8 mouse cellular contexts compared by ENCODE assay signal in genomic region chr6:39539679-39540155, GRCm38 (mm10). TPM values are rescaled to one million over a fixed set of nuclear protein-coding genes. Genes with fewer than 3 reads are reported as not detected.
DNase-seq lines count a peak whose midpoint lies in the region; ATAC-seq lines count a peak whose summit lies in the region.

No protein-coding gene starts in this region.

- peak; percentile 79 for DNase-seq in embryo, embryonic 11 days
- DNase-seq in lung, postnatal 10 days, result peak; percentile 79
- no peak for DNase-seq in layer of hippocampus, postnatal 36 days
- DNase-seq in left cerebral cortex, adult 18-20 months (ENCODE audit: low spot score in 2 of 2), result no peak

- H3K4me3 ChIP-seq in heart, embryonic 13.5 days, result peak overlapping the region; percentile 17; the same call in 1 of the 2 replicates
- no peak overlapping the region for H3K4me3 ChIP-seq in kidney, embryonic 15.5 days (replicated peaks)
- H3K4me3 ChIP-seq in stomach, embryonic 15.5 days (replicated peaks), result no peak overlapping the region; the same call in 1 of the 2 replicates

- H3K4me1 ChIP-seq in heart, embryonic 13.5 days, result peaks cover 65% of the 10 kb centered on the region
- H3K4me1 ChIP-seq in kidney, embryonic 15.5 days, result peaks cover 63% of the 10 kb centered on the region
- H3K4me1 ChIP-seq in stomach, embryonic 15.5 days, result peaks cover 38% of the 10 kb centered on the region

- peak overlapping the region; percentile 1 for H3K9ac ChIP-seq in heart, embryonic 13.5 days
- H3K9ac ChIP-seq in kidney, embryonic 15.5 days, result no peak overlapping the region
- peak overlapping the region; percentile 10; the same call in 1 of the 2 replicates for H3K9ac ChIP-seq in stomach, embryonic 15.5 days

- peak overlapping the region; percentile 82 for H3K27ac ChIP-seq in heart, embryonic 13.5 days (replicated peaks)
- H3K27ac ChIP-seq in kidney, embryonic 15.5 days, result peak overlapping the region; percentile 87
- H3K27ac ChIP-seq in stomach, embryonic 15.5 days, result peak overlapping the region; percentile 58

- H3K9me3 ChIP-seq in heart, embryonic 13.5 days, result no peaks in the 10 kb centered on the region
- H3K9me3 ChIP-seq in kidney, embryonic 15.5 days (replicated peaks), result no peaks in the 10 kb centered on the region
- H3K9me3 ChIP-seq in stomach, embryonic 15.5 days, result no peaks in the 10 kb centered on the region

- H3K4me2 ChIP-seq in heart, embryonic 13.5 days, result peak overlapping the region; percentile 56
- peak overlapping the region; percentile 42 for H3K4me2 ChIP-seq in kidney, embryonic 15.5 days
- peak overlapping the region; percentile 42 for H3K4me2 ChIP-seq in stomach, embryonic 15.5 days

- no peaks in the 10 kb centered on the region for H3K27me3 ChIP-seq in heart, embryonic 13.5 days (replicated peaks)
- H3K27me3 ChIP-seq in kidney, embryonic 15.5 days, result no peaks in the 10 kb centered on the region
- no peaks in the 10 kb centered on the region for H3K27me3 ChIP-seq in stomach, embryonic 15.5 days (replicated peaks)

- ATAC-seq in CD4-positive, CD25-positive, alpha-beta regulatory T cell, adult 4 months, result peak; percentile 29
- ATAC-seq in heart, embryonic 13.5 days (ENCODE audit: extremely low read depth, insufficient number of reproducible peaks, low FRiP score, low TSS enrichment), result peak; percentile 38; the same call in 1 of the 2 replicates
- peak; percentile 48 for ATAC-seq in kidney, embryonic 15.5 days (replicated peaks; ENCODE audit: low FRiP score)
- peak; percentile 59 for ATAC-seq in stomach, embryonic 15.5 days (ENCODE audit: insufficient read depth, low FRiP score, low read depth)

- H3K36me3 ChIP-seq in heart, embryonic 13.5 days, result no peaks in the 10 kb centered on the region
- H3K36me3 ChIP-seq in kidney, embryonic 15.5 days, result no peaks in the 10 kb centered on the region
- no peaks in the 10 kb centered on the region for H3K36me3 ChIP-seq in stomach, embryonic 15.5 days

- 15% methylated on average over 7 of the region's 7 CpGs for WGBS in heart, embryonic 13.5 days
- WGBS in kidney, embryonic 15.5 days, result 6% methylated on average over 7 of the region's 7 CpGs
- WGBS in stomach, embryonic 15.5 days, result 17% methylated on average over 7 of the region's 7 CpGs

RNA-seq across cellular contexts. Expression of gene Dennd2a, which starts 17.9 kb away (rescaled TPM):
- under 1 TPM in 1 of 2 experiments, not detected in 1; 0.65 TPM for polyA plus RNA-seq in CD4-positive, CD25-positive, alpha-beta regulatory T cell, adult 4 months (2017; shearing (Covaris generic))
- 15.9 and 17.4 TPM in 2 replicates for polyA plus RNA-seq in heart, embryonic 13.5 days (2015; fragmentation: Nextera tagmentation; extraction: Ambion mirVana)
- 23.5 and 24.0 TPM in 2 replicates for polyA plus RNA-seq in kidney, embryonic 15.5 days (2015; fragmentation: Nextera tagmentation; extraction: Ambion mirVana)
- 13.4 and 15.8 TPM in 2 replicates for polyA plus RNA-seq in stomach, embryonic 15.5 days (2015; fragmentation: Nextera tagmentation; extraction: Ambion mirVana)
- total RNA-seq in layer of hippocampus, postnatal 36 days (2021), result 10 to 100 TPM; 34.6 to 38.9 TPM
- 10 to 100 TPM; 25.6 to 26.8 TPM for total RNA-seq in left cerebral cortex, adult 18-20 months (2021)

RNA-seq across cellular contexts. Expression of gene Adck2, which starts 34.0 kb away (rescaled TPM):
- 10 to 100 TPM; 27.8 to 29.7 TPM for polyA plus RNA-seq in CD4-positive, CD25-positive, alpha-beta regulatory T cell, adult 4 months (2017; shearing (Covaris generic))
- 12.6 and 14.6 TPM in 2 replicates for polyA plus RNA-seq in heart, embryonic 13.5 days (2015; fragmentation: Nextera tagmentation; extraction: Ambion mirVana)
- polyA plus RNA-seq in kidney, embryonic 15.5 days (2015; fragmentation: Nextera tagmentation; extraction: Ambion mirVana), result 27.4 TPM in 2 replicates
- 26.5 and 32.6 TPM in 2 replicates for polyA plus RNA-seq in stomach, embryonic 15.5 days (2015; fragmentation: Nextera tagmentation; extraction: Ambion mirVana)
- total RNA-seq in layer of hippocampus, postnatal 36 days (2021), result 10 to 100 TPM; 29.7 to 33.1 TPM
- total RNA-seq in left cerebral cortex, adult 18-20 months (2021), result 10 to 100 TPM; 30.7 to 35.1 TPM

RNA-seq across cellular contexts. Expression of gene Gm42420, which starts 45.8 kb away (rescaled TPM):
- not detected for polyA plus RNA-seq in CD4-positive, CD25-positive, alpha-beta regulatory T cell, adult 4 months (2017; shearing (Covaris generic))
- 1.1 and 1.8 TPM in 2 replicates for polyA plus RNA-seq in heart, embryonic 13.5 days (2015; fragmentation: Nextera tagmentation; extraction: Ambion mirVana)
- 2.2 TPM in 1 of 2 replicates, not detected in the other for polyA plus RNA-seq in kidney, embryonic 15.5 days (2015; fragmentation: Nextera tagmentation; extraction: Ambion mirVana)
- polyA plus RNA-seq in stomach, embryonic 15.5 days (2015; fragmentation: Nextera tagmentation; extraction: Ambion mirVana), result 1.3 and 1.5 TPM in 2 replicates
- total RNA-seq in layer of hippocampus, postnatal 36 days (2021), result 1 to 10 TPM in 1 of 2 experiments, not detected in 1; 2.2 TPM
- total RNA-seq in left cerebral cortex, adult 18-20 months (2021), result 1 to 10 TPM in 1 of 2 experiments, not detected in 1; 1.1 TPM

RNA-seq across cellular contexts. Expression of gene Ndufb2, which starts 52.7 kb away (rescaled TPM):
- 10 to 100 TPM; 46.2 to 69.9 TPM for polyA plus RNA-seq in CD4-positive, CD25-positive, alpha-beta regulatory T cell, adult 4 months (2017; shearing (Covaris generic))
- 599 and 674 TPM in 2 replicates for polyA plus RNA-seq in heart, embryonic 13.5 days (2015; fragmentation: Nextera tagmentation; extraction: Ambion mirVana)
- polyA plus RNA-seq in kidney, embryonic 15.5 days (2015; fragmentation: Nextera tagmentation; extraction: Ambion mirVana), result 347 and 379 TPM in 2 replicates
- polyA plus RNA-seq in stomach, embryonic 15.5 days (2015; fragmentation: Nextera tagmentation; extraction: Ambion mirVana), result 342 and 384 TPM in 2 replicates
- total RNA-seq in layer of hippocampus, postnatal 36 days (2021), result 100 to 1,000 TPM; 183 to 193 TPM
- total RNA-seq in left cerebral cortex, adult 18-20 months (2021), result 100 to 1,000 TPM; 173 to 197 TPM

Comparison
In these comparisons a context has a peak if more than half of its experiments do, and no peak if none do; other contexts are left out.
1. DNase-seq: peak in embryo, embryonic 11 days (single experiment) and lung, postnatal 10 days (single experiment); none in layer of hippocampus, postnatal 36 days (0 of 2) and left cerebral cortex, adult 18-20 months (0 of 2).
2. Peak in every context shown above with its lines, with median percentiles within 50 percentile points of each other: ATAC-seq, H3K27ac ChIP-seq and H3K4me2 ChIP-seq.